Mouse (Mus musculus) liver, adult 2 months (tissue): ENCODE results near the gene Gm5089.
"Not testable (repeated sequence)": the region's sequence is repeated elsewhere in the genome, so short reads cannot be mapped to it uniquely, and the experiment has no call there.

Experiments
- CTCF ChIP-seq: fragments of 200-500 bp; IDR thresholded peaks from 2 replicates; pipeline ENCODE4 v1.5.1; 2011; ENCODE audit warnings: low read depth, low read length, control low read depth
- POLR2A ChIP-seq: fragments of 200-500 bp; IDR thresholded peaks from 2 replicates; pipeline ENCODE4 v1.6.1; 2011; ENCODE audit warnings: low read length, control low read depth; ENCODE audit not compliant: insufficient read depth; ENCODE audit errors: extremely low read depth

GRCm38 (mm10) chr14:122463734-122464341 lies 12.9 kb upstream of the Gm5089 start:
- TF ChIP-seq CTCF, POLR2A: not testable (repeated sequence)
